In the genomic region with DNA sequence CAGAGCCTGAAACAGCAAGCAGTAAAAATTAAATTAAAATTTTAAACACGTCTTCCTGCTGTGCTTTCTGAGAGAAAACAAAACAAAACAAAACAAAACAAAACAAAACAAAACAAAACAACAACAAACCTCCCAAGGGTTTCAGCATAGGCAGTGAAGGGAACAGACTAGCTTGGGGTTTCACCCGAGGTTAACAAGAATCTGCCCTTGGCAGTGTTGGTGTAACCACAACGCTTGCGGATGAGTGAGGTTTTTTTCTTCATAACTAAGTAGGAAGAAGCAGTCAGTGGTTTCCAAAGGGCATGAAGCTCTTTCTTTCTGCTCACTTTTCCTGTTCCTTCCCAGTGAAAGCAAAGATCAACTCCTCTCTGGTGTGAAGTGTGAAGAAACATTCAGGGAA, we compare ENCODE assay signal across 32 mouse cellular contexts. TPM values are rescaled to one million over a fixed set of nuclear protein-coding genes. Genes with fewer than 3 reads are reported as not detected.
DNase-seq lines count a peak whose midpoint lies in the region.
"Had no signal": no experiment of that assay in that cellular context is flagged by ENCODE, and none has a peak within 500 bp of the region (broad histone marks: within the 10 kb centered on the region; RNA-seq: fewer than 3 reads in every experiment).

No protein-coding gene starts in this region.

- H3K27me3 ChIP-seq in embryonic facial prominence, embryonic 10.5 days (replicated peaks; ENCODE audit: low read depth, poor library complexity, severe bottlenecking) = peaks cover 87% of the 10 kb centered on the region
- H3K27me3 ChIP-seq: kidney, embryonic 15.5 days; neural tube, embryonic 12.5 days had no signal

- H3K36me3 ChIP-seq in embryonic facial prominence, embryonic 10.5 days (replicated peaks) = no peaks in the 10 kb centered on the region
- H3K36me3 ChIP-seq: embryonic facial prominence, embryonic 13.5 days; forebrain, embryonic 12.5 days; kidney, embryonic 15.5 days; limb, embryonic 10.5 days; limb, embryonic 15.5 days; liver, embryonic 13.5 days; neural tube, embryonic 12.5 days; stomach, embryonic 15.5 days had no signal

- 0 out of 2 replicates have a peak, but pooled peaks cover 2% of the 10 kb centered on the region for H3K4me1 ChIP-seq in brown adipose tissue, adult 24 weeks (ENCODE audit: control insufficient read depth, insufficient read depth, insufficient read length, low read length)
- peaks cover 13% of the 10 kb centered on the region for H3K4me1 ChIP-seq in embryonic facial prominence, embryonic 10.5 days
- H3K4me1 ChIP-seq: liver, embryonic 13.5 days; stomach, embryonic 15.5 days had no signal

- WGBS in embryonic facial prominence, embryonic 10.5 days = 81% methylated on average over 4 of the region's 4 CpGs

- peak overlapping the region; percentile 32 for H3K27ac ChIP-seq in brown adipose tissue, adult 24 weeks (replicated peaks; ENCODE audit: low read depth, low read length)
- no peak overlapping the region for H3K27ac ChIP-seq in embryonic facial prominence, embryonic 10.5 days (replicated peaks)
- H3K27ac ChIP-seq: embryonic facial prominence, embryonic 13.5 days; forebrain, embryonic 12.5 days; hindbrain, embryonic 14.5 days; kidney, embryonic 15.5 days; limb, embryonic 10.5 days; limb, embryonic 15.5 days; liver, embryonic 13.5 days; neural tube, embryonic 12.5 days; stomach, embryonic 15.5 days had no signal

- DNase-seq in heart, adult 11 months = peak; percentile 86
- no peak for DNase-seq in heart, postnatal 36 days
- peak; percentile 66 for DNase-seq in CD4-positive, CD25-positive, alpha-beta regulatory T cell, adult 2 months (ENCODE audit: low read depth, low spot score)
- DNase-seq in naive thymus-derived CD4-positive, alpha-beta T cell, adult 2 months (ENCODE audit: low read depth) = peak; percentile 40
- DNase-seq in cerebellum, postnatal 4 days (ENCODE audit: low spot score in 2 of 2) = no peak
- DNase-seq in embryonic facial prominence, embryonic 10.5 days (ENCODE audit: low spot score) = no peak
- DNase-seq in ovary, adult 18-20 months (ENCODE audit: low spot score) = no peak
- DNase-seq: adrenal gland, postnatal 14 days; cerebellum, adult 2 months; cerebellum, postnatal 36 days; embryo, embryonic 11 days; gastrocnemius, postnatal 10 days; heart, postnatal 4 days; kidney, adult 11 months; kidney, postnatal 36 days; layer of hippocampus, postnatal 36 days; liver, embryonic 13.5 days; lung, adult 18-20 months; lung, postnatal 10 days; midbrain, embryonic 14.5 days; retina, postnatal 1 day; right cerebral cortex, postnatal 14 days had no signal

- no peaks in the 10 kb centered on the region for H3K9me3 ChIP-seq in embryonic facial prominence, embryonic 10.5 days
- H3K9me3 ChIP-seq: embryonic facial prominence, embryonic 13.5 days; forebrain, embryonic 12.5 days; kidney, embryonic 15.5 days; limb, embryonic 10.5 days; limb, embryonic 15.5 days; liver, embryonic 13.5 days; neural tube, embryonic 12.5 days; stomach, embryonic 15.5 days had no signal

- intact Hi-C loops in heart, postnatal 36 days (cut with DNase I) = no loop called here

- H3K4me3 ChIP-seq in brown adipose tissue, adult 24 weeks (ENCODE audit: insufficient read depth, low read depth, low read length) = no peak overlapping the region
- no peak overlapping the region for H3K4me3 ChIP-seq in embryonic facial prominence, embryonic 10.5 days
- H3K4me3 ChIP-seq: embryonic facial prominence, embryonic 13.5 days; forebrain, embryonic 12.5 days; kidney, embryonic 15.5 days; limb, embryonic 10.5 days; limb, embryonic 15.5 days; liver, embryonic 13.5 days; neural tube, embryonic 12.5 days; stomach, embryonic 15.5 days had no signal

RNA-seq across cellular contexts. Expression of a gene that starts 5.6 kb away (rescaled TPM):
- 1 to 10 TPM; 4.1 to 4.5 TPM for total RNA-seq in heart, postnatal 36 days (2021)
- polyA plus RNA-seq in brown adipose tissue, adult 24 weeks (2012; ENCODE audit: insufficient read depth, insufficient read length, missing spikeins) = 5.6 and 6.7 TPM in 2 replicates
- 2.9 and 3.4 TPM in 2 replicates for polyA plus RNA-seq in embryonic facial prominence, embryonic 10.5 days (2016; fragmentation: Nextera tagmentation; extraction: Ambion mirVana)
- total RNA-seq: MEL had no signal

Comparison
In these comparisons a context has a peak if more than half of its experiments do, and no peak if none do; other contexts are left out.
1. DNase-seq: peak in heart, adult 11 months (single experiment), CD4-positive, CD25-positive, alpha-beta regulatory T cell, adult 2 months (single experiment) and naive thymus-derived CD4-positive, alpha-beta T cell, adult 2 months (single experiment); none in heart, postnatal 36 days (0 of 2), cerebellum, postnatal 4 days (0 of 2), embryonic facial prominence, embryonic 10.5 days (single experiment) and ovary, adult 18-20 months (single experiment).